ENCODE assay signal across 8 mouse cellular contexts in genomic region chr15:100469189-100469545, GRCm38 (mm10). TPM values are rescaled to one million over a fixed set of nuclear protein-coding genes. Genes with fewer than 3 reads are reported as not detected.
DNase-seq lines count a peak whose midpoint lies in the region; ATAC-seq and TF ChIP-seq lines count a peak whose summit lies in the region.

No protein-coding gene starts in this region.

- no peak for TF ChIP-seq CTCF in gastrocnemius, adult 2 months (IDR thresholded peaks at IDR 0.05)
- TF ChIP-seq CTCF in C2C12 (IDR thresholded peaks at IDR 0.05; ENCODE audit: control insufficient read depth, insufficient read depth, insufficient read length) = no peak

- H3K9ac ChIP-seq in forebrain, embryonic 11.5 days (ENCODE audit: low read length) = peak overlapping the region; percentile 88
- peak overlapping the region; percentile 80 for H3K9ac ChIP-seq in liver, embryonic 13.5 days

- H3K79me3 ChIP-seq in C2C12 (ENCODE audit: low read depth) = no peaks in the 10 kb centered on the region

- intact Hi-C loops in gastrocnemius, adult 2 months (cut with DNase I) = loop anchor here (2.0 to 10.0 kb wide), 4 partner anchors 146 to 444 kb away; partner anchors contain the start of gene Dazap2

- peak overlapping the region; percentile 99 for H3K27ac ChIP-seq in gastrocnemius, adult 2 months
- H3K27ac ChIP-seq in forebrain, embryonic 11.5 days (ENCODE audit: low read depth, low read length) = peak overlapping the region; percentile 58
- peak overlapping the region; percentile 83 for H3K27ac ChIP-seq in liver, embryonic 13.5 days

- H3K9me3 ChIP-seq in forebrain, embryonic 11.5 days (ENCODE audit: control insufficient read depth, low read length) = no peaks in the 10 kb centered on the region
- H3K9me3 ChIP-seq in liver, embryonic 13.5 days (replicated peaks) = no peaks in the 10 kb centered on the region

- under 1% methylated on average over 19 of the region's 19 CpGs for WGBS in forebrain, embryonic 11.5 days
- under 1% methylated on average over 17 of the region's 19 CpGs for whole genome bisulfite sequencing in liver, embryonic 13.5 days (ENCODE audit: insufficient replicate concordance)

- peak overlapping the region; percentile 79 for H3K4me2 ChIP-seq in forebrain, embryonic 11.5 days (ENCODE audit: low read depth, low read length, severe bottlenecking)
- H3K4me2 ChIP-seq in liver, embryonic 13.5 days = peak overlapping the region; percentile 94

- peaks cover 27% of the 10 kb centered on the region for H3K36me3 ChIP-seq in C2C12 (ENCODE audit: control insufficient read depth, insufficient read depth)
- H3K36me3 ChIP-seq in forebrain, embryonic 11.5 days (ENCODE audit: control insufficient read depth, insufficient read depth, low read length) = peaks cover 2% of the 10 kb centered on the region; the same call in 1 of the 2 replicates
- H3K36me3 ChIP-seq in liver, embryonic 13.5 days = peaks cover 27% of the 10 kb centered on the region

- ATAC-seq in forebrain, embryonic 11.5 days (replicated peaks; ENCODE audit: low FRiP score) = no peak; the same call in 1 of the 2 replicates
- ATAC-seq in liver, embryonic 13.5 days (ENCODE audit: low read depth) = peak; percentile 35

- DNase-seq in gastrocnemius, adult 2 months = no peak
- DNase-seq in gastrocnemius, postnatal 25 days = no peak
- no peak for DNase-seq in forebrain, embryonic 11.5 days (ENCODE audit: low spot score)
- DNase-seq in liver, embryonic 13.5 days = no peak
- DNase-seq in yolk sac, embryonic 10.5 days (ENCODE audit: low spot score) = no peak
- DNase-seq in B cell, adult 2 months = no peak
- DNase-seq in gastrocnemius, adult 8-10 months (ENCODE audit: low spot score in 2 of 2) = no peak

- H3K4me3 ChIP-seq in gastrocnemius, adult 2 months = peak overlapping the region; percentile 98
- peak overlapping the region; percentile 91 for H3K4me3 ChIP-seq in C2C12 (ENCODE audit: insufficient read depth, poor library complexity, severe bottlenecking)
- peak overlapping the region; percentile 76 for H3K4me3 ChIP-seq in forebrain, embryonic 11.5 days (ENCODE audit: low read depth, low read length)
- peak overlapping the region; percentile 88 for H3K4me3 ChIP-seq in liver, embryonic 13.5 days (replicated peaks)

- peaks cover 12% of the 10 kb centered on the region for H3K79me2 ChIP-seq in C2C12 (ENCODE audit: control insufficient read depth, insufficient read depth)

- H3K4me1 ChIP-seq in forebrain, embryonic 11.5 days (replicated peaks; ENCODE audit: control insufficient read depth, insufficient read depth, low read length) = peaks cover 6% of the 10 kb centered on the region
- peaks cover 36% of the 10 kb centered on the region for H3K4me1 ChIP-seq in liver, embryonic 13.5 days (replicated peaks)

- no peaks in the 10 kb centered on the region for H3K27me3 ChIP-seq in C2C12 (ENCODE audit: control insufficient read depth, insufficient read depth, insufficient read length)
- no peaks in the 10 kb centered on the region for H3K27me3 ChIP-seq in forebrain, embryonic 11.5 days (ENCODE audit: control insufficient read depth, insufficient read depth, low read length)
- no peaks in the 10 kb centered on the region for H3K27me3 ChIP-seq in liver, embryonic 13.5 days

- H3ac ChIP-seq in C2C12 (ENCODE audit: control insufficient read depth, insufficient read length, low read depth) = peak overlapping the region; percentile 82

TF ChIP-seq in C2C12, 6 proteins besides CTCF, POLR2A, EP300 and RAD21:
- TF ChIP-seq CEBPB (IDR thresholded peaks at IDR 0.05; ENCODE audit: low read depth) (no peak), USF1 (IDR thresholded peaks at IDR 0.05; ENCODE audit: low read depth) (no peak), MYOG (IDR thresholded peaks at IDR 0.05; ENCODE audit: control insufficient read depth, extremely low read depth, insufficient read length) (no peak), FOSL1 (IDR thresholded peaks at IDR 0.05; ENCODE audit: insufficient read depth, low read length, poor library complexity, severe bottlenecking) (no peak)
TF ChIP-seq in C2C12: peak in this region for 0.

RNA-seq across cellular contexts. Expression of gene Letmd1, which starts 0.3 kb away (rescaled TPM):
- total RNA-seq in gastrocnemius, adult 2 months (2021) = 1 to 10 TPM; 8.8 to 10.0 TPM
- 1 to 10 TPM; 9.1 to 9.9 TPM for total RNA-seq in gastrocnemius, postnatal 25 days (2021)
- 34.0 TPM for polyA plus RNA-seq in C2C12 (2012; fragmentation: generic; extraction: Trizol)
- 41.3 and 46.6 TPM in 2 replicates for polyA plus RNA-seq in forebrain, embryonic 11.5 days (2014; fragmentation: Nextera tagmentation; extraction: Ambion mirVana)
- polyA plus RNA-seq in liver, embryonic 13.5 days (2015; fragmentation: Nextera tagmentation; extraction: Ambion mirVana) = 14.4 and 15.0 TPM in 2 replicates
- total RNA-seq in gastrocnemius, adult 8-10 months (2022) = 1 to 10 TPM; 6.6 to 7.9 (median 7.0) TPM

RNA-seq across cellular contexts. Expression of gene Csrnp2, which starts 26.1 kb away (rescaled TPM):
- 1 to 10 TPM; 2.8 to 3.0 TPM for total RNA-seq in gastrocnemius, adult 2 months (2021)
- 1 to 10 TPM; 2.1 to 2.6 TPM for total RNA-seq in gastrocnemius, postnatal 25 days (2021)
- polyA plus RNA-seq in C2C12 (2012; fragmentation: generic; extraction: Trizol) = 11.6 TPM
- 26.3 and 26.4 TPM in 2 replicates for polyA plus RNA-seq in forebrain, embryonic 11.5 days (2014; fragmentation: Nextera tagmentation; extraction: Ambion mirVana)
- polyA plus RNA-seq in liver, embryonic 13.5 days (2015; fragmentation: Nextera tagmentation; extraction: Ambion mirVana) = 1.1 and 1.3 TPM in 2 replicates
- total RNA-seq in gastrocnemius, adult 8-10 months (2022) = 1 to 10 TPM; 2.6 to 4.0 (median 3.4) TPM

RNA-seq across cellular contexts. Expression of gene Slc11a2, which starts 44.3 kb away (rescaled TPM):
- 10 to 100 TPM; 38.4 to 52.0 TPM for total RNA-seq in gastrocnemius, adult 2 months (2021)
- total RNA-seq in gastrocnemius, postnatal 25 days (2021) = 10 to 100 TPM; 36.7 to 41.9 TPM
- 34.3 TPM for polyA plus RNA-seq in C2C12 (2012; fragmentation: generic; extraction: Trizol)
- polyA plus RNA-seq in forebrain, embryonic 11.5 days (2014; fragmentation: Nextera tagmentation; extraction: Ambion mirVana) = 18.0 and 23.2 TPM in 2 replicates
- polyA plus RNA-seq in liver, embryonic 13.5 days (2015; fragmentation: Nextera tagmentation; extraction: Ambion mirVana) = 46.8 and 57.1 TPM in 2 replicates
- 10 to 100 TPM; 31.0 to 39.7 (median 36.9) TPM for total RNA-seq in gastrocnemius, adult 8-10 months (2022)

RNA-seq across cellular contexts. Expression of gene Gm5475, which starts 47.2 kb away (rescaled TPM):
- not detected for total RNA-seq in gastrocnemius, adult 2 months (2021)
- not detected for total RNA-seq in gastrocnemius, postnatal 25 days (2021)
- 0.02 TPM for polyA plus RNA-seq in C2C12 (2012; fragmentation: generic; extraction: Trizol)
- not detected in 2 replicates for polyA plus RNA-seq in forebrain, embryonic 11.5 days (2014; fragmentation: Nextera tagmentation; extraction: Ambion mirVana)
- not detected in 2 replicates for polyA plus RNA-seq in liver, embryonic 13.5 days (2015; fragmentation: Nextera tagmentation; extraction: Ambion mirVana)
- total RNA-seq in gastrocnemius, adult 8-10 months (2022) = under 1 TPM in 1 of 4 experiments, not detected in 3; 0.12 TPM
